Mouse (Mus musculus): Measurements from ENCODE around the gene Tor3a. TPM values are rescaled to one million over a fixed set of nuclear protein-coding genes. Genes with fewer than 3 reads are reported as not detected.

Gene Tor3a
- total and polyA plus RNA-seq, 3 experiments, result 2.5 to 3.1 (median 2.6) TPM

DNA sequence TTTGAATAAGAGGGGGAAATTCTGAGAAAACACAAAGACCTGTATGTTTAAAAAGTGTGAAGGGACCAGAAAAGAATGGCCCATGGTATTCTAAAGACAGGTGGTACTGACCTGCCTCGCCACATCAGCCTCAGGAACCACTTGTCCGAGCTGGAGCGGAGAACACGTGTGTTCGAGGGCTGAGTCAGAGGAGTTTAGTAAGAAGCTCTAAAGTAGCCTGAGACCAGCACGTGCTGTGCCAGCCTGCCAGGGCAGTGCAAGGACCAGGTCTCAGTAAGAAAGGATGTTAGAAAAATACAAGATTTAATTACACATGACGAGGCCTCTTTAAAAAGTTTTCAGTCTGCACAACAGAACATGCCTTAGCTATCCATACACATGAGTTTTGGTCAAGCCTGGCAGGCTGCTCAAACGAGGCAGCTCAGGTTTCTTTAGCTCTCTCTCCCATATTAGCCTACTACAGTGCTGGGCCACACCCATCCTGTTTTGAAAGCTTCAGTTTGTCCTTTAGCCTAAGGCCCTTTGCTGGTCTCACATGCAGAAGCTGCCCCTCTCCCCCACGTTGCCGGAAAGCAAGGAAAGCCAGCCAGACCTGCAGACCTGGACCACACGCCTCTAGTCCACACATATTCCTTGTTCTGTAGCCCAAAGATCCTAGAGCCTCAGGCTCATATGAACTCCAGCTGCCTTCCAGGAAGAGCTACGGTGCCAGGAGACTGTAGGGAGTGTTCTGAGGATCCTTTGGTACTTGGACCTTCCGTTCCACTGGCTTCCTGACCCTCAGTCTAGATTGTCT, 19.2 kb downstream of the Tor3a start:
- no peak for DNase-seq (ENCODE audit: low spot score)
- H3K4me1 ChIP-seq (ENCODE audit: insufficient read depth, low read depth, low read length), result 0 out of 2 replicates have a peak, but pooled peaks cover under 1% of the 10 kb centered on the region
- no peak for TF ChIP-seq GATA1 (IDR thresholded peaks at IDR 0.05; ENCODE audit: borderline replicate concordance, low read length)
- TF ChIP-seq POLR2AphosphoS5 (IDR thresholded peaks at IDR 0.05; ENCODE audit: insufficient replicate concordance, low read depth, low read length), result no peak
- TF ChIP-seq GATA2 (IDR thresholded peaks at IDR 0.05; ENCODE audit: borderline replicate concordance, low read depth, low read length), result no peak
- H3K9me3 ChIP-seq (replicated peaks), result no peaks in the 10 kb centered on the region
- H3K36me3 ChIP-seq (replicated peaks), result peaks cover 56% of the 10 kb centered on the region
- H3K27me3 ChIP-seq (ENCODE audit: insufficient read depth, low read length), result no peaks in the 10 kb centered on the region; the same call in 1 of the 2 replicates
- H3K4me3 ChIP-seq (ENCODE audit: low read depth, low read length), result no peak overlapping the region
- no peak for ATAC-seq (ENCODE audit: extremely low read depth, insufficient number of reproducible peaks, low FRiP score, poor library complexity, severe bottlenecking)

GRCm38 (mm10) chr1:156652189-156652822, 21.9 kb downstream of the Tor3a start:
- H3K4me1 ChIP-seq (ENCODE audit: insufficient read depth, low read depth, low read length), result no peaks in the 10 kb centered on the region
- H3K4me3 ChIP-seq (ENCODE audit: low read depth, low read length), result no peak overlapping the region
- H3K9me3 ChIP-seq (replicated peaks), result no peaks in the 10 kb centered on the region
- H3K36me3 ChIP-seq (replicated peaks), result peaks cover 66% of the 10 kb centered on the region
- no peak for ATAC-seq (ENCODE audit: extremely low read depth, insufficient number of reproducible peaks, low FRiP score, poor library complexity, severe bottlenecking)
- TF ChIP-seq GATA2 (IDR thresholded peaks at IDR 0.05; ENCODE audit: borderline replicate concordance, low read depth, low read length), result no peak
- no peak for TF ChIP-seq GATA1 (IDR thresholded peaks at IDR 0.05; ENCODE audit: borderline replicate concordance, low read length)
- no peak for TF ChIP-seq CTCF (IDR thresholded peaks at IDR 0.05; ENCODE audit: low read depth, low read length)
- TF ChIP-seq POLR2AphosphoS5 (IDR thresholded peaks at IDR 0.05; ENCODE audit: insufficient replicate concordance, low read depth, low read length), result no peak
- TF ChIP-seq TAL1 (conservative IDR thresholded peaks at IDR 0.05; ENCODE audit: low read depth, low read length), result no peak
- H3K27me3 ChIP-seq (ENCODE audit: insufficient read depth, low read length), result no peaks in the 10 kb centered on the region
- DNase-seq (ENCODE audit: low spot score), result no peak

DNA sequence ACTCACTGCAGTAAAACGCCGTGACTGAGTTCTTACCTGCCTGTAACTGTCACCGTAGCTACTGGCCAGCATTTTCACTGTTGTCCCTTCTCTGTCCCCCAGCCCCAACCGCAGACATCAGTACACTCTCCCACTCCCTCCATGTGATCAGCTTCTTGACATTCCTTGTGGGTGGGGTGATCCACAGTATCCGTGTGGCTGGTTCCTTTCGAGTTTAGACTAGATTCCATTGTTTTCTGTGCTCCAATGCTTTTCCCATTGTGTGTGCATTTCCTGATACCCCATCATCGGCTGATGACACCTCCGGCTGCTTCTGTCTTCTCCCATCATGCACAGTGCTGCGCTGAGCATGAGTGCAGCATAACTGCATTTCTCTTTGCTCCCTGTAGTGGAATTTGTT, 23.5 kb downstream of the Tor3a start:
- ATAC-seq (ENCODE audit: extremely low read depth, insufficient number of reproducible peaks, low FRiP score, poor library complexity, severe bottlenecking) (no peak), DNase-seq (ENCODE audit: low spot score) (no peak)
- Histone ChIP-seq H3K4me1 (ENCODE audit: insufficient read depth, low read depth, low read length) (no peaks in the 10 kb centered on the region), H3K9me3 (replicated peaks) (no peaks in the 10 kb centered on the region), H3K36me3 (replicated peaks) (peaks cover 65% of the 10 kb centered on the region), H3K4me3 (ENCODE audit: low read depth, low read length) (no peak overlapping the region), H3K27me3 (ENCODE audit: insufficient read depth, low read length) (no peaks in the 10 kb centered on the region)
- TF ChIP-seq TAL1 (conservative IDR thresholded peaks at IDR 0.05; ENCODE audit: low read depth, low read length) (no peak), GATA1 (IDR thresholded peaks at IDR 0.05; ENCODE audit: borderline replicate concordance, low read length) (no peak), CTCF (IDR thresholded peaks at IDR 0.05; ENCODE audit: low read depth, low read length) (no peak), GATA2 (IDR thresholded peaks at IDR 0.05; ENCODE audit: borderline replicate concordance, low read depth, low read length) (no peak), POLR2AphosphoS5 (IDR thresholded peaks at IDR 0.05; ENCODE audit: insufficient replicate concordance, low read depth, low read length) (no peak)

- no peaks in the 10 kb centered on the region for H3K9me3 ChIP-seq (replicated peaks)
- no peaks in the 10 kb centered on the region for H3K27me3 ChIP-seq (ENCODE audit: insufficient read depth, low read length)
- DNase-seq (ENCODE audit: low spot score), result no peak
- no peak overlapping the region for H3K4me3 ChIP-seq (ENCODE audit: low read depth, low read length)
- peaks cover 66% of the 10 kb centered on the region for H3K36me3 ChIP-seq (replicated peaks)
- ATAC-seq (ENCODE audit: extremely low read depth, insufficient number of reproducible peaks, low FRiP score, poor library complexity, severe bottlenecking), result no peak
- no peaks in the 10 kb centered on the region for H3K4me1 ChIP-seq (ENCODE audit: insufficient read depth, low read depth, low read length)
- TF ChIP-seq TAL1 (conservative IDR thresholded peaks at IDR 0.05; ENCODE audit: low read depth, low read length), result no peak
- no peak for TF ChIP-seq POLR2AphosphoS5 (IDR thresholded peaks at IDR 0.05; ENCODE audit: insufficient replicate concordance, low read depth, low read length)
- no peak for TF ChIP-seq CTCF (IDR thresholded peaks at IDR 0.05; ENCODE audit: low read depth, low read length)
- no peak for TF ChIP-seq GATA1 (IDR thresholded peaks at IDR 0.05; ENCODE audit: borderline replicate concordance, low read length)
- TF ChIP-seq GATA2 (IDR thresholded peaks at IDR 0.05; ENCODE audit: borderline replicate concordance, low read depth, low read length), result no peak
Measured at GRCm38 (mm10) chr1:156648705-156649104, 25.5 kb downstream of the Tor3a start.

DNA sequence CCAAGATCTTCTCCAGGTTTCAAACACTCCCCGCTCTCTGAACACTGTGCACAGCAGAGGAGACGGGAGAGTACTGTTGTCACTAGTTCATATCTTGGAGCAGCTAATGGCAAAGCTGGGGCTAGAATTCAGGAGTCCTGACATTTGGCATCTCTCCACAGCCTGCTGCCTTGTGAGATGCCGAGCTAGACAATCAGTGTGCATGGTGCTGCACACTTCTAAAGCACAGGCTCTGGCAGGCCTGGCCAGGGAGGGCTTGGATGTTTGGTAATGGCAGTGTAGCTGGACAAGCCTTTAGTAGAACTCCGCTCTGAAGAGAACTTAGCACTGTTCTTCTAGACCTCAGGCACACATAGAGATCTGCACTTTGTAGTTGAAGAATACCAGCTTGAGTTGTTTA, 28.2 kb downstream of the Tor3a start:
- ATAC-seq (ENCODE audit: extremely low read depth, insufficient number of reproducible peaks, low FRiP score, poor library complexity, severe bottlenecking) (no peak), DNase-seq (ENCODE audit: low spot score) (no peak)
- Histone ChIP-seq H3K9me3 (replicated peaks) (no peaks in the 10 kb centered on the region), H3K36me3 (replicated peaks) (peaks cover 83% of the 10 kb centered on the region), H3K27me3 (ENCODE audit: insufficient read depth, low read length) (no peaks in the 10 kb centered on the region), H3K4me3 (ENCODE audit: low read depth, low read length) (no peak overlapping the region), H3K4me1 (ENCODE audit: insufficient read depth, low read depth, low read length) (peaks cover 12% of the 10 kb centered on the region)
- TF ChIP-seq POLR2AphosphoS5 (IDR thresholded peaks at IDR 0.05; ENCODE audit: insufficient replicate concordance, low read depth, low read length), result no peak
- no peak for TF ChIP-seq GATA2 (IDR thresholded peaks at IDR 0.05; ENCODE audit: borderline replicate concordance, low read depth, low read length)
- TF ChIP-seq TAL1 (conservative IDR thresholded peaks at IDR 0.05; ENCODE audit: low read depth, low read length), result no peak
- no peak for TF ChIP-seq CTCF (IDR thresholded peaks at IDR 0.05; ENCODE audit: low read depth, low read length)
- TF ChIP-seq GATA1 (IDR thresholded peaks at IDR 0.05; ENCODE audit: borderline replicate concordance, low read length), result no peak

GRCm38 (mm10) chr1:156644780-156645523, 29.2 kb downstream of the Tor3a start:
- peaks cover 12% of the 10 kb centered on the region for H3K4me1 ChIP-seq (ENCODE audit: insufficient read depth, low read depth, low read length)
- DNase-seq (ENCODE audit: low spot score) (no peak), ATAC-seq (ENCODE audit: extremely low read depth, insufficient number of reproducible peaks, low FRiP score, poor library complexity, severe bottlenecking) (no peak)
- TF ChIP-seq CTCF (IDR thresholded peaks at IDR 0.05; ENCODE audit: low read depth, low read length), result no peak
- no peak for TF ChIP-seq GATA2 (IDR thresholded peaks at IDR 0.05; ENCODE audit: borderline replicate concordance, low read depth, low read length)
- TF ChIP-seq GATA1 (IDR thresholded peaks at IDR 0.05; ENCODE audit: borderline replicate concordance, low read length), result no peak
- no peak for TF ChIP-seq TAL1 (conservative IDR thresholded peaks at IDR 0.05; ENCODE audit: low read depth, low read length)
- no peak for TF ChIP-seq POLR2AphosphoS5 (IDR thresholded peaks at IDR 0.05; ENCODE audit: insufficient replicate concordance, low read depth, low read length)
- H3K4me3 ChIP-seq (ENCODE audit: low read depth, low read length), result no peak overlapping the region
- H3K9me3 ChIP-seq (replicated peaks), result no peaks in the 10 kb centered on the region
- peaks cover 86% of the 10 kb centered on the region for H3K36me3 ChIP-seq (replicated peaks)
- H3K27me3 ChIP-seq (ENCODE audit: insufficient read depth, low read length), result no peaks in the 10 kb centered on the region
